Mouse (Mus musculus) cerebellum, adult 2 months (tissue): ENCODE measurements around the gene Unc13d. TPM values are rescaled to one million over a fixed set of nuclear protein-coding genes. Genes with fewer than 3 reads are reported as not detected.
"Not testable (repeated sequence)": the region's sequence is repeated elsewhere in the genome, so short reads cannot be mapped to it uniquely, and the experiment has no call there.

ENCODE experiments used
- DNase-seq, 2 experiments: peaks; one replicate each; pipeline ENCODE4 v3.0.0; 2021
- H3K27ac ChIP-seq: fragments of 200-500 bp; 2 replicates; pipeline ENCODE4 v1.5.1; 2012; ENCODE audit warnings: low read length, control low read depth, inconsistent platforms; ENCODE audit not compliant: insufficient read depth
- H3K27me3 ChIP-seq: fragments of 200-500 bp; 2 replicates; pipeline ENCODE4 v1.6.1; 2012; ENCODE audit warnings: inconsistent platforms, mild to moderate bottlenecking, low read length, moderate library complexity; ENCODE audit not compliant: control insufficient read depth, insufficient read depth
- H3K4me1 ChIP-seq: fragments of 200-500 bp; 2 replicates; pipeline ENCODE4 v1.6.1; 2011; ENCODE audit warnings: low read length; ENCODE audit not compliant: control insufficient read depth, insufficient read depth
- H3K4me3 ChIP-seq: fragments of 200-500 bp; replicated peaks from 2 replicates; pipeline ENCODE3; 2011; ENCODE audit warnings: mild to moderate bottlenecking, low read depth, low read length, control low read depth; ENCODE audit not compliant: insufficient read depth
- CTCF ChIP-seq: fragments of 200-500 bp; IDR thresholded peaks from 2 replicates; pipeline ENCODE4 v1.5.1; 2011; ENCODE audit warnings: low read depth, mild to moderate bottlenecking, control low read depth, low read length, moderate library complexity, borderline replicate concordance; ENCODE audit not compliant: insufficient read depth
- POLR2A ChIP-seq: fragments of 200-500 bp; IDR thresholded peaks from 2 replicates; pipeline ENCODE4 v1.6.1; 2011; ENCODE audit warnings: low read length, control low read depth, borderline replicate concordance; ENCODE audit not compliant: insufficient read depth
- WGBS: fragments of 180-500 bp; shearing (Covaris S2); methylation state at CpG from one replicate; pipeline ENCODE4 v1.1.7; 2018; 5-methylcytosine and 5-hydroxymethylcytosine counted together
- polyA plus RNA-seq: library from polyadenylated mRNA; depleted of rRNA; stranded (reverse); fragments of >200 nt; gene quantifications from 2 replicates; pipeline ENCODE4 v1.2.3, GENCODE M21; 2012; rRNA removed

The Unc13d gene
- 3.8 and 5.7 TPM in 2 replicates for polyA plus RNA-seq

- Histone ChIP-seq H3K27me3 (no peaks in the 10 kb centered on the region), H3K27ac (peak within 1 kb of the TSS; percentile 53), H3K4me3 (no peak within 1 kb of the TSS), H3K4me1 (peaks cover 57% of the 10 kb centered on the region)
- TF ChIP-seq CTCF (no peak), POLR2A (no peak)
- WGBS, result 39% methylated on average over 22 of the region's 22 CpGs
- DNase-seq, result peak in 1 of 2 experiments; percentile 53
Measured at GRCm38 (mm10) chr11:116077446-116078204, at the start of gene Unc13d. TSS of gene Unc13d (minus strand) at chr11:116077961.

- Histone ChIP-seq H3K27ac (no peak overlapping the region), H3K4me3 (no peak overlapping the region), H3K4me1 (peaks cover 15% of the 10 kb centered on the region), H3K27me3 (no peaks in the 10 kb centered on the region)
- 95% methylated on average over 15 of the region's 15 CpGs for WGBS
- TF ChIP-seq POLR2A (no peak), CTCF (no peak)
- DNase-seq, result peak in 1 of 2 experiments; percentile 5
Measured at GRCm38 (mm10) chr11:116126261-116126660, 48.5 kb upstream of the Unc13d start.

DNA sequence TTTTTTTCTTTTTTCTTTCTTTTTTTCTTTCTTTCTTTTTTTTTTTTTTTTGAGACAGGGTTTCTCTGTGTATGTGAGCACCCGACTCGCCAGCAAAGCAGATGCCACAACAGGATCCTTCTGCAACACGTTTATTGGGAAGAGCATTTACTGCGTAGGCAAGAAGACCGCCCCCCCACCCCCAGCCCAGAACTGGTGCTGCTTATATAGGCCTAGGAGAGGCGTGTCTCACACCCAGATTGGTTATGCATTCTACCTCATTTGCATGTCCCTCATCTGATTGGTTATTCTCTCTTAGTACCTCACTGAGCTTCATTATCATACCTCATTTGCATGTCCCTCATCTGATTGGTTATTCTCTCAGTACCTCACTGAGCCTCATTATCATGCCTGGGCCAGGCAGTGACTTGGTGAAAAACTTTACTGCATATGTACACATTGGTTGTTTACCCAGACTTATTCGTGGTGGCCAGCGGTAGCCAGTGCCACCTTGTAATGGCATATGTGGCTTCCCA lies 44.0 kb upstream of the Unc13d start:
- H3K27me3 ChIP-seq, H3K4me1 ChIP-seq, H3K4me3 ChIP-seq, H3K27ac ChIP-seq, DNase-seq: not testable (repeated sequence)
- 93% methylated on average over 8 of the region's 8 CpGs for WGBS

GRCm38 (mm10) chr11:116117819-116118218 lies 40.1 kb upstream of the Unc13d start:
- H3K4me1 ChIP-seq, result no peaks in the 10 kb centered on the region
- no peak overlapping the region for H3K4me3 ChIP-seq
- no peaks in the 10 kb centered on the region for H3K27me3 ChIP-seq
- TF ChIP-seq CTCF, result no peak
- no peak for TF ChIP-seq POLR2A
- H3K27ac ChIP-seq, result no peak overlapping the region
- no peak for DNase-seq

GRCm38 (mm10) chr11:116117241-116117640 lies 39.5 kb upstream of the Unc13d start:
- no peak overlapping the region for H3K4me3 ChIP-seq
- 61% methylated on average over 12 of the region's 12 CpGs for WGBS
- H3K27me3 ChIP-seq, result no peaks in the 10 kb centered on the region
- DNase-seq, result no peak
- TF ChIP-seq POLR2A (no peak), CTCF (no peak)
- H3K4me1 ChIP-seq, result no peaks in the 10 kb centered on the region
- H3K27ac ChIP-seq, result no peak overlapping the region

- WGBS, result 86% methylated on average over 19 of the region's 19 CpGs
- Histone ChIP-seq H3K4me1 (peaks cover 17% of the 10 kb centered on the region), H3K27me3 (peaks cover 6% of the 10 kb centered on the region; the same call in 1 of the 2 replicates), H3K4me3 (no peak overlapping the region), H3K27ac (no peak overlapping the region)
- DNase-seq, result no peak
- TF ChIP-seq CTCF (no peak), POLR2A (no peak)
Measured at GRCm38 (mm10) chr11:116111611-116112203, 33.9 kb upstream of the Unc13d start.

DNA sequence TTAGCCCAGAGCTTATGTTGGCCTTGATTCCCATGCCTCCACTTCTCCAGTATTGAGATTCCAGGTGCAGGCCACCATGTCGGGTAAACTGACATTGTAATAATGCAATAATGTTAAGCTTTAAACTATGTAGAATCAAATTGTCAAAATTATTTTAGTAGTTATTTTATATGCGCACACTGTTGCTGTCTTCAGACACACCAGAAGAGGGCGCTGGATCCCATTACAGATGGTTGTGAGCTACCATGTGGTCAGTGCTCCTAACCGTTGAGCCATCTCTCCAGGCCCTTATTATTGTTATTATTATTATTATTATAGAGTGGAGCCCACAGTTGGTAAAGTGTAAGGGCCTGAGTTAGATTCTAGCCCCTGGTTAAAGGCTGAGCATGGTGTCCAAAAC lies 33.3 kb upstream of the Unc13d start:
- peaks cover 6% of the 10 kb centered on the region; the same call in 1 of the 2 replicates for H3K27me3 ChIP-seq
- TF ChIP-seq POLR2A, result no peak
- 0 out of 2 replicates have a peak, but pooled peaks have one; percentile 1 for TF ChIP-seq CTCF

GRCm38 (mm10) chr11:116110540-116110939 lies 32.8 kb upstream of the Unc13d start:
- peaks cover 6% of the 10 kb centered on the region; the same call in 1 of the 2 replicates for H3K27me3 ChIP-seq
- no peak overlapping the region for H3K27ac ChIP-seq
- DNase-seq, result no peak
- TF ChIP-seq CTCF (no peak), POLR2A (no peak)
- peaks cover 17% of the 10 kb centered on the region for H3K4me1 ChIP-seq
- no peak overlapping the region for H3K4me3 ChIP-seq
- WGBS, result 51% methylated on average over 10 of the region's 10 CpGs

More for the DNA sequence above, 33.3 kb upstream of the Unc13d start:
- 81% methylated on average over 4 of the region's 4 CpGs for WGBS
- no peak for DNase-seq
- no peak overlapping the region for H3K4me3 ChIP-seq
- H3K27ac ChIP-seq, result no peak overlapping the region
- peaks cover 17% of the 10 kb centered on the region for H3K4me1 ChIP-seq
